Mouse (Mus musculus) forebrain, embryonic 16.5 days (tissue): ENCODE results near the gene Trim60. TPM values are rescaled to one million over a fixed set of nuclear protein-coding genes. Genes with fewer than 3 reads are reported as not detected.

Experiments
- ATAC-seq: fragments of 200-750 bp; cut with Nextera tagmentation; 2 replicates; pipeline ENCODE4 v1.8.0; 2017; ENCODE audit warnings: mild to moderate bottlenecking, moderate library complexity
- H3K27ac ChIP-seq: fragments of 300-500 bp; sonication (generic); 2 replicates; pipeline ENCODE4 v1.5.1; 2014; ENCODE audit warnings: low read length, control low read depth
- H3K27me3 ChIP-seq: fragments of 300-500 bp; sonication (generic); replicated peaks from 2 replicates; pipeline ENCODE4 v1.6.1; 2014; ENCODE audit warnings: low read length; ENCODE audit not compliant: control insufficient read depth, insufficient read depth
- H3K36me3 ChIP-seq: fragments of 300-500 bp; sonication (generic); 2 replicates; pipeline ENCODE4 v1.6.1; 2014; ENCODE audit not compliant: control insufficient read depth, insufficient read depth
- H3K4me1 ChIP-seq: fragments of 300-500 bp; sonication (generic); replicated peaks from 2 replicates; pipeline ENCODE4 v1.6.1; 2014; ENCODE audit warnings: low read length; ENCODE audit not compliant: control insufficient read depth, insufficient read depth
- H3K4me2 ChIP-seq: fragments of 300-500 bp; sonication (generic); 2 replicates; pipeline ENCODE4 v1.6.1; 2014; ENCODE audit warnings: mild to moderate bottlenecking, low read length, control low read depth
- H3K4me3 ChIP-seq: fragments of 300-500 bp; sonication (generic); replicated peaks from 2 replicates; pipeline ENCODE4 v1.5.1; 2014; ENCODE audit warnings: mild to moderate bottlenecking, low read length, control low read depth
- H3K9ac ChIP-seq: fragments of 300-500 bp; sonication (generic); replicated peaks from 2 replicates; pipeline ENCODE4 v1.6.1; 2014; ENCODE audit warnings: low read depth, low read length, control low read depth
- H3K9me3 ChIP-seq: fragments of 300-500 bp; sonication (generic); 2 replicates; pipeline ENCODE4 v1.6.1; 2016; ENCODE audit warnings: low read length; ENCODE audit not compliant: control insufficient read depth
- WGBS: fragments of 180-500 bp; shearing (Covaris S2); extraction: QIAGEN DNeasy Blood & Tissue Kit; methylation state at CpG from one replicate; pipeline ENCODE4 v1.1.7; 2014; 5-methylcytosine and 5-hydroxymethylcytosine counted together
- polyA plus RNA-seq: library from polyadenylated mRNA; unstranded; fragments of >200 nt; fragmentation: Nextera tagmentation; extraction: Ambion mirVana; gene quantifications from 2 replicates; pipeline ENCODE4 v1.2.1, GENCODE M21; 2015

Trim60 gene
- not detected in 2 replicates for polyA plus RNA-seq

- H3K4me1 ChIP-seq: no peaks in the 10 kb centered on the region
- no peak within 1 kb of the TSS for H3K27ac ChIP-seq
- WGBS: 83% methylated on average over 8 of the region's 8 CpGs
- H3K4me2 ChIP-seq: no peak within 1 kb of the TSS
- no peaks in the 10 kb centered on the region for H3K9me3 ChIP-seq
- no peak within 1 kb of the TSS for H3K9ac ChIP-seq
- no peak within 1 kb of the TSS for H3K4me3 ChIP-seq
- no peaks in the 10 kb centered on the region for H3K36me3 ChIP-seq
- ATAC-seq: no peak
- no peaks in the 10 kb centered on the region for H3K27me3 ChIP-seq
Measured at GRCm38 (mm10) chr8:65018423-65018822, at the start of gene Trim60, which contains the start of gene Trim61. Gene Trim60 (minus strand): TSS chr8:65018584. Gene Trim61 (minus strand): TSS chr8:65018523.

- 12% methylated on average over 10 of the region's 10 CpGs for WGBS
Measured at GRCm38 (mm10) chr8:65067694-65068472, 49.5 kb upstream of the Trim60 start.

GRCm38 (mm10) chr8:65067031-65067430 is 48.6 kb upstream of the Trim60 start:
- H3K4me3 ChIP-seq: no peak overlapping the region
- H3K27ac ChIP-seq: no peak overlapping the region
- no peaks in the 10 kb centered on the region for H3K36me3 ChIP-seq
- H3K4me2 ChIP-seq: no peak overlapping the region
- no peaks in the 10 kb centered on the region for H3K9me3 ChIP-seq
- WGBS: 91% methylated on average over 4 of the region's 4 CpGs
- peaks cover 3% of the 10 kb centered on the region; the same call in 1 of the 2 replicates for H3K4me1 ChIP-seq
- no peak for ATAC-seq
- no peak overlapping the region for H3K9ac ChIP-seq
- H3K27me3 ChIP-seq: no peaks in the 10 kb centered on the region

More at GRCm38 (mm10) chr8:65067694-65068472, 49.5 kb upstream of the Trim60 start:
- no peaks in the 10 kb centered on the region for H3K36me3 ChIP-seq
- peak overlapping the region; percentile 6; the same call in 1 of the 2 replicates for H3K4me2 ChIP-seq
- H3K4me1 ChIP-seq: peaks cover 3% of the 10 kb centered on the region; the same call in 1 of the 2 replicates
- no peak overlapping the region for H3K9ac ChIP-seq
- no peak overlapping the region for H3K27ac ChIP-seq
- no peaks in the 10 kb centered on the region for H3K9me3 ChIP-seq
- no peaks in the 10 kb centered on the region for H3K27me3 ChIP-seq
- H3K4me3 ChIP-seq: no peak overlapping the region
- peak; percentile 65 for ATAC-seq

- Histone ChIP-seq H3K4me3 (no peak overlapping the region), H3K27ac (no peak overlapping the region), H3K27me3 (no peaks in the 10 kb centered on the region), H3K4me1 (peaks cover 3% of the 10 kb centered on the region; the same call in 1 of the 2 replicates), H3K9me3 (no peaks in the 10 kb centered on the region), H3K4me2 (no peak overlapping the region), H3K36me3 (no peaks in the 10 kb centered on the region), H3K9ac (no peak overlapping the region)
- no peak for ATAC-seq
- WGBS: 96% methylated on average over 3 of the region's 3 CpGs
Measured at GRCm38 (mm10) chr8:65065622-65066021, 47.2 kb upstream of the Trim60 start.

GRCm38 (mm10) chr8:65064071-65064470 is 45.7 kb upstream of the Trim60 start:
- ATAC-seq: no peak
- Histone ChIP-seq H3K9ac (no peak overlapping the region), H3K4me1 (peaks cover 3% of the 10 kb centered on the region; the same call in 1 of the 2 replicates), H3K4me3 (no peak overlapping the region), H3K27me3 (no peaks in the 10 kb centered on the region), H3K9me3 (no peaks in the 10 kb centered on the region), H3K27ac (no peak overlapping the region), H3K36me3 (no peaks in the 10 kb centered on the region), H3K4me2 (no peak overlapping the region)
- 52% methylated on average over 2 of the region's 2 CpGs for WGBS

- H3K36me3 ChIP-seq: no peaks in the 10 kb centered on the region
- WGBS: 80% methylated on average over 4 of the region's 4 CpGs
- ATAC-seq: no peak
Measured at GRCm38 (mm10) chr8:65062195-65062594, 43.8 kb upstream of the Trim60 start.

GRCm38 (mm10) chr8:65056722-65057121 is 38.3 kb upstream of the Trim60 start:
- no peaks in the 10 kb centered on the region for H3K4me1 ChIP-seq

More at GRCm38 (mm10) chr8:65062195-65062594, 43.8 kb upstream of the Trim60 start:
- Histone ChIP-seq H3K27me3 (no peaks in the 10 kb centered on the region), H3K27ac (no peak overlapping the region), H3K9ac (no peak overlapping the region), H3K9me3 (no peaks in the 10 kb centered on the region), H3K4me2 (no peak overlapping the region), H3K4me1 (no peaks in the 10 kb centered on the region), H3K4me3 (no peak overlapping the region)

GRCm38 (mm10) chr8:65053968-65054367 is 35.6 kb upstream of the Trim60 start:
- no peak for ATAC-seq
- 64% methylated on average over 5 of the region's 5 CpGs for WGBS

More at GRCm38 (mm10) chr8:65056722-65057121, 38.3 kb upstream of the Trim60 start:
- H3K4me2 ChIP-seq: no peak overlapping the region
- no peaks in the 10 kb centered on the region for H3K9me3 ChIP-seq
- no peaks in the 10 kb centered on the region for H3K27me3 ChIP-seq
- H3K27ac ChIP-seq: no peak overlapping the region
- H3K36me3 ChIP-seq: no peaks in the 10 kb centered on the region
- WGBS: 97% methylated on average over 4 of the region's 4 CpGs
- H3K4me3 ChIP-seq: no peak overlapping the region
- ATAC-seq: no peak
- H3K9ac ChIP-seq: no peak overlapping the region

GRCm38 (mm10) chr8:65053554-65053953 is 35.2 kb upstream of the Trim60 start:
- no peaks in the 10 kb centered on the region for H3K9me3 ChIP-seq
- no peak overlapping the region for H3K4me3 ChIP-seq
- no peaks in the 10 kb centered on the region for H3K27me3 ChIP-seq
- no peak for ATAC-seq
- no peak overlapping the region for H3K9ac ChIP-seq
- H3K4me2 ChIP-seq: no peak overlapping the region
- no peaks in the 10 kb centered on the region for H3K36me3 ChIP-seq
- H3K27ac ChIP-seq: no peak overlapping the region
- 89% methylated on average over 3 of the region's 3 CpGs for WGBS
- H3K4me1 ChIP-seq: no peaks in the 10 kb centered on the region

More at GRCm38 (mm10) chr8:65053968-65054367, 35.6 kb upstream of the Trim60 start:
- H3K9ac ChIP-seq: no peak overlapping the region
- H3K4me2 ChIP-seq: no peak overlapping the region
- H3K4me1 ChIP-seq: no peaks in the 10 kb centered on the region
- H3K27ac ChIP-seq: no peak overlapping the region
- no peaks in the 10 kb centered on the region for H3K27me3 ChIP-seq
- H3K9me3 ChIP-seq: no peaks in the 10 kb centered on the region
- H3K4me3 ChIP-seq: no peak overlapping the region
- no peaks in the 10 kb centered on the region for H3K36me3 ChIP-seq
